25 mouse cellular contexts compared by ENCODE assay signal in genomic region chr2:170642338-170642806, GRCm38 (mm10). TPM values are rescaled to one million over a fixed set of nuclear protein-coding genes. Genes with fewer than 3 reads are reported as not detected.
DNase-seq lines count a peak whose midpoint lies in the region; ATAC-seq lines count a peak whose summit lies in the region.
"Had no signal": no experiment of that assay in that cellular context is flagged by ENCODE, and none has a peak within 500 bp of the region (broad histone marks: within the 10 kb centered on the region; RNA-seq: fewer than 3 reads in every experiment).

No protein-coding gene starts in this region.

- H3K9me3 ChIP-seq in forebrain, embryonic 12.5 days, result no peaks in the 10 kb centered on the region
- no peaks in the 10 kb centered on the region for H3K9me3 ChIP-seq in hindbrain, embryonic 12.5 days (replicated peaks)
- no peaks in the 10 kb centered on the region for H3K9me3 ChIP-seq in midbrain, embryonic 12.5 days
- no peaks in the 10 kb centered on the region for H3K9me3 ChIP-seq in liver, embryonic 11.5 days (ENCODE audit: control insufficient read depth, low read length)
- H3K9me3 ChIP-seq: heart, embryonic 12.5 days; intestine, embryonic 15.5 days; kidney, embryonic 15.5 days had no signal

- 6% methylated on average over 4 of the region's 4 CpGs for WGBS in forebrain, embryonic 12.5 days
- WGBS in hindbrain, embryonic 12.5 days, result 25% methylated on average over 4 of the region's 4 CpGs
- WGBS in midbrain, embryonic 12.5 days, result 14% methylated on average over 4 of the region's 4 CpGs
- 53% methylated on average over 4 of the region's 4 CpGs for WGBS in liver, embryonic 11.5 days

- H3K27ac ChIP-seq in forebrain, embryonic 12.5 days, result peak overlapping the region; percentile 62
- H3K27ac ChIP-seq in hindbrain, embryonic 12.5 days, result peak overlapping the region; percentile 76
- peak overlapping the region; percentile 75 for H3K27ac ChIP-seq in midbrain, embryonic 12.5 days (replicated peaks)
- H3K27ac ChIP-seq in liver, embryonic 11.5 days (ENCODE audit: low read depth, low read length), result no peak overlapping the region
- H3K27ac ChIP-seq: intestine, embryonic 15.5 days; kidney, embryonic 15.5 days had no signal

- no peaks in the 10 kb centered on the region for H3K27me3 ChIP-seq in forebrain, embryonic 12.5 days
- H3K27me3 ChIP-seq in hindbrain, embryonic 12.5 days, result no peaks in the 10 kb centered on the region
- no peaks in the 10 kb centered on the region for H3K27me3 ChIP-seq in midbrain, embryonic 12.5 days
- no peaks in the 10 kb centered on the region for H3K27me3 ChIP-seq in liver, embryonic 11.5 days (replicated peaks; ENCODE audit: control insufficient read depth, insufficient read depth, low read length)
- H3K27me3 ChIP-seq: heart, embryonic 12.5 days; intestine, embryonic 15.5 days; kidney, embryonic 15.5 days had no signal

- H3K4me3 ChIP-seq in forebrain, embryonic 12.5 days (replicated peaks), result no peak overlapping the region
- H3K4me3 ChIP-seq in hindbrain, embryonic 12.5 days, result no peak overlapping the region
- no peak overlapping the region for H3K4me3 ChIP-seq in midbrain, embryonic 12.5 days
- H3K4me3 ChIP-seq in liver, embryonic 11.5 days (ENCODE audit: low read depth, low read length), result no peak overlapping the region
- H3K4me3 ChIP-seq: heart, embryonic 12.5 days; intestine, embryonic 15.5 days; kidney, embryonic 15.5 days had no signal

- ATAC-seq in forebrain, embryonic 12.5 days (ENCODE audit: low FRiP score), result peak; percentile 52; the same call in 1 of the 2 replicates
- ATAC-seq in hindbrain, embryonic 12.5 days (ENCODE audit: low FRiP score), result peak; percentile 71
- ATAC-seq in midbrain, embryonic 12.5 days (ENCODE audit: low FRiP score, low read depth), result peak; percentile 77
- no peak for ATAC-seq in liver, embryonic 11.5 days (replicated peaks; ENCODE audit: low FRiP score)
- ATAC-seq: intestine, embryonic 15.5 days had no signal

- DNase-seq in brain, adult 2 months (ENCODE audit: low read depth, low spot score), result peak; percentile 29
- no peak for DNase-seq in right cerebral cortex, postnatal 10 days (ENCODE audit: low spot score in 2 of 2)
- DNase-seq in liver, embryonic 11.5 days (ENCODE audit: low spot score), result no peak
- no peak for DNase-seq in adrenal gland, postnatal 36 days
- DNase-seq: B cell, adult 2 months; cerebellum, postnatal 14 days; layer of hippocampus, postnatal 36 days; lung, adult 2 months; lung, postnatal 36 days; thymus, adult 18-20 months had no signal

- no peak overlapping the region for H3K4me2 ChIP-seq in forebrain, embryonic 12.5 days
- no peak overlapping the region for H3K4me2 ChIP-seq in hindbrain, embryonic 12.5 days (replicated peaks)
- H3K4me2 ChIP-seq in midbrain, embryonic 12.5 days (replicated peaks), result no peak overlapping the region
- no peak overlapping the region for H3K4me2 ChIP-seq in liver, embryonic 11.5 days
- H3K4me2 ChIP-seq: heart, embryonic 12.5 days; intestine, embryonic 15.5 days; kidney, embryonic 15.5 days had no signal

- no peak overlapping the region for H3K9ac ChIP-seq in forebrain, embryonic 12.5 days
- H3K9ac ChIP-seq in hindbrain, embryonic 12.5 days, result no peak overlapping the region
- H3K9ac ChIP-seq in midbrain, embryonic 12.5 days (replicated peaks), result no peak overlapping the region
- H3K9ac ChIP-seq in liver, embryonic 11.5 days (ENCODE audit: low read depth, low read length), result no peak overlapping the region
- H3K9ac ChIP-seq: heart, embryonic 12.5 days; intestine, embryonic 15.5 days; kidney, embryonic 15.5 days had no signal

- H3K4me1 ChIP-seq in forebrain, embryonic 12.5 days, result peaks cover 40% of the 10 kb centered on the region
- H3K4me1 ChIP-seq in hindbrain, embryonic 12.5 days, result peaks cover 28% of the 10 kb centered on the region
- peaks cover 33% of the 10 kb centered on the region for H3K4me1 ChIP-seq in midbrain, embryonic 12.5 days
- no peaks in the 10 kb centered on the region for H3K4me1 ChIP-seq in liver, embryonic 11.5 days (replicated peaks; ENCODE audit: control insufficient read depth, insufficient read depth, low read length)
- H3K4me1 ChIP-seq: heart, embryonic 12.5 days; intestine, embryonic 15.5 days; kidney, embryonic 15.5 days had no signal

- H3K36me3 ChIP-seq in forebrain, embryonic 12.5 days (replicated peaks), result no peaks in the 10 kb centered on the region
- H3K36me3 ChIP-seq in hindbrain, embryonic 12.5 days, result no peaks in the 10 kb centered on the region
- no peaks in the 10 kb centered on the region for H3K36me3 ChIP-seq in midbrain, embryonic 12.5 days
- no peaks in the 10 kb centered on the region for H3K36me3 ChIP-seq in liver, embryonic 11.5 days (ENCODE audit: control insufficient read depth, insufficient read depth, low read length)
- H3K36me3 ChIP-seq: heart, embryonic 12.5 days; intestine, embryonic 15.5 days; kidney, embryonic 15.5 days had no signal

RNA-seq across cellular contexts. Expression of gene 4930470P17Rik, which starts 40.6 kb away (rescaled TPM):
- not detected in 2 replicates for polyA plus RNA-seq in forebrain, embryonic 12.5 days (2016; fragmentation: Nextera tagmentation; extraction: Ambion mirVana)
- not detected in 2 replicates for polyA plus RNA-seq in hindbrain, embryonic 12.5 days (2016; fragmentation: Nextera tagmentation; extraction: Ambion mirVana)
- not detected in 2 replicates for polyA plus RNA-seq in midbrain, embryonic 12.5 days (2016; fragmentation: Nextera tagmentation; extraction: Ambion mirVana)
- polyA plus RNA-seq in liver, embryonic 11.5 days (2014; fragmentation: Nextera tagmentation; extraction: Ambion mirVana), result not detected in 2 replicates
- not detected for total RNA-seq in adrenal gland, postnatal 36 days (2021)
- total RNA-seq: adrenal gland, postnatal 4 days; heart, postnatal 25 days; layer of hippocampus, adult 18-20 months; layer of hippocampus, postnatal 36 days; left cerebral cortex, postnatal 36 days; liver, adult 2 months; neutrophil, adult 5-6 weeks had no signal
- polyA plus RNA-seq: gonadal fat pad, adult 2 months; heart, embryonic 12.5 days; intestine, embryonic 15.5 days; kidney, embryonic 15.5 days; liver, adult 2 months; lung, adult 2 months; small intestine, adult 2 months; urinary bladder, adult 2 months had no signal
